Mouse (Mus musculus) 3134 (cell line): Measurements from ENCODE around the gene Ankrd26.
A peak's percentile ranks its signal among the peaks of the same experiment; 100 is the strongest.
"Not testable (repeated sequence)": the region's sequence is repeated elsewhere in the genome, so short reads cannot be mapped to it uniquely, and the experiment has no call there.

Source experiments
- DNase-seq: peaks from one replicate; pipeline ENCODE4 v3.0.0-alpha.2; 2011; ENCODE audit warnings: low spot score; ENCODE audit not compliant: insufficient read length; ENCODE audit errors: extremely low read depth

Ankrd26 gene

GRCm38 (mm10) chr6:118561745-118562609, at the start of gene Ankrd26:
Ankrd26 (minus strand) TSS chr6:118562226.
- DNase-seq = peak; percentile 96

GRCm38 (mm10) chr6:118608906-118609305, 46.9 kb upstream of the Ankrd26 start:
- DNase-seq = no peak

- no peak for DNase-seq
Measured at GRCm38 (mm10) chr6:118605974-118606373, 43.9 kb upstream of the Ankrd26 start.

GRCm38 (mm10) chr6:118603825-118604224, 41.8 kb upstream of the Ankrd26 start:
- DNase-seq = no peak

GRCm38 (mm10) chr6:118595681-118596055, 33.6 kb upstream of the Ankrd26 start:
- no peak for DNase-seq

- DNase-seq = no peak
Measured at GRCm38 (mm10) chr6:118594833-118595680, 33.0 kb upstream of the Ankrd26 start.

- no peak for DNase-seq
Measured at GRCm38 (mm10) chr6:118594070-118594469, 32.0 kb upstream of the Ankrd26 start.

- DNase-seq = no peak
Measured at GRCm38 (mm10) chr6:118593377-118594061, 31.5 kb upstream of the Ankrd26 start.

GRCm38 (mm10) chr6:118592662-118593376, 30.8 kb upstream of the Ankrd26 start:
- DNase-seq = no peak

GRCm38 (mm10) chr6:118578741-118579140, 16.7 kb upstream of the Ankrd26 start:
- not testable (repeated sequence) for DNase-seq

GRCm38 (mm10) chr6:118574351-118574750, 12.3 kb upstream of the Ankrd26 start:
- no peak for DNase-seq

- DNase-seq = no peak
Measured at GRCm38 (mm10) chr6:118567816-118568215, 5.8 kb upstream of the Ankrd26 start.

- no peak for DNase-seq
Measured at GRCm38 (mm10) chr6:118561225-118561624, 801 bp downstream of the Ankrd26 start.

- DNase-seq = no peak
Measured at GRCm38 (mm10) chr6:118538627-118539026, 23.4 kb downstream of the Ankrd26 start.

- DNase-seq = not testable (repeated sequence)
Measured at GRCm38 (mm10) chr6:118537201-118537600, 24.8 kb downstream of the Ankrd26 start.

GRCm38 (mm10) chr6:118535321-118535720, 26.7 kb downstream of the Ankrd26 start:
- no peak for DNase-seq

GRCm38 (mm10) chr6:118533381-118533780, 28.6 kb downstream of the Ankrd26 start:
- no peak for DNase-seq

- no peak for DNase-seq
Measured at GRCm38 (mm10) chr6:118520668-118521067, 41.4 kb downstream of the Ankrd26 start.

- DNase-seq = no peak
Measured at GRCm38 (mm10) chr6:118513335-118514012, 48.6 kb downstream of the Ankrd26 start.

GRCm38 (mm10) chr6:118499010-118499409, 63.0 kb downstream of the Ankrd26 start:
- no peak for DNase-seq
